Mouse (Mus musculus) embryonic facial prominence, embryonic 15.5 days (tissue): ENCODE results near the gene Synrg. TPM values are rescaled to one million over a fixed set of nuclear protein-coding genes. Genes with fewer than 3 reads are reported as not detected.

Experiments used
- ATAC-seq: fragments of 200-750 bp; cut with Nextera tagmentation; 2 replicates; pipeline ENCODE4 v1.8.0; 2017; ENCODE audit warnings: low read depth, moderate TSS enrichment; ENCODE audit not compliant: insufficient number of reproducible peaks, low FRiP score, low TSS enrichment
- H3K27ac ChIP-seq: fragments of 300-500 bp; sonication (generic); replicated peaks from 2 replicates; pipeline ENCODE4 v1.5.1; 2015; ENCODE audit warnings: mild to moderate bottlenecking, inconsistent platforms
- H3K27me3 ChIP-seq: fragments of 300-500 bp; sonication (generic); 2 replicates; pipeline ENCODE4 v1.6.1; 2015; ENCODE audit warnings: inconsistent platforms
- H3K36me3 ChIP-seq: fragments of 300-500 bp; sonication (generic); 2 replicates; pipeline ENCODE4 v1.6.1; 2015; ENCODE audit warnings: mild to moderate bottlenecking, inconsistent platforms
- H3K4me1 ChIP-seq: fragments of 300-500 bp; sonication (generic); 2 replicates; pipeline ENCODE4 v1.6.1; 2015; ENCODE audit warnings: inconsistent platforms
- H3K4me2 ChIP-seq: fragments of 300-500 bp; sonication (generic); replicated peaks from 2 replicates; pipeline ENCODE4 v1.6.1; 2015; ENCODE audit warnings: mild to moderate bottlenecking, inconsistent platforms
- H3K4me3 ChIP-seq: fragments of 300-500 bp; sonication (generic); replicated peaks from 2 replicates; pipeline ENCODE4 v1.5.1; 2015; ENCODE audit warnings: mild to moderate bottlenecking, inconsistent platforms
- H3K9ac ChIP-seq: fragments of 300-500 bp; sonication (generic); 2 replicates; pipeline ENCODE4 v1.6.1; 2015; ENCODE audit warnings: inconsistent platforms
- H3K9me3 ChIP-seq: fragments of 300-500 bp; sonication (generic); replicated peaks from 2 replicates; pipeline ENCODE4 v1.6.1; 2016; ENCODE audit warnings: inconsistent platforms
- WGBS: fragments of 180-500 bp; shearing (Covaris S2); methylation state at CpG from one replicate; pipeline ENCODE4 v1.1.7; 2015; 5-methylcytosine and 5-hydroxymethylcytosine counted together
- polyA plus RNA-seq: library from polyadenylated mRNA; unstranded; fragments of >200 nt; fragmentation: Nextera tagmentation; extraction: Ambion mirVana; gene quantifications from 2 replicates; pipeline ENCODE4 v1.2.1, GENCODE M21; 2015

Gene Synrg
- polyA plus RNA-seq, 1 experiment from 2014 or later: 11.3 TPM

- H3K4me2 ChIP-seq: peak overlapping the region; percentile 71
- WGBS: 5% methylated on average over 18 of the region's 18 CpGs
- no peaks in the 10 kb centered on the region for H3K36me3 ChIP-seq
- H3K27me3 ChIP-seq: peaks cover 11% of the 10 kb centered on the region
- no peak for ATAC-seq
- peak overlapping the region; percentile 63 for H3K4me3 ChIP-seq
- no peaks in the 10 kb centered on the region for H3K9me3 ChIP-seq
- 0 out of 2 replicates have a peak overlapping the region, but pooled peaks have one; percentile 50 for H3K9ac ChIP-seq
- peaks cover 29% of the 10 kb centered on the region for H3K4me1 ChIP-seq
- 0 out of 2 replicates have a peak overlapping the region, but pooled peaks have one; percentile 65 for H3K27ac ChIP-seq
These were observed 102.9 kb downstream of the Synrg start for GRCm38 (mm10) chr11:84066927-84067645.

- H3K4me2 ChIP-seq: peak overlapping the region; percentile 71
- no peaks in the 10 kb centered on the region for H3K36me3 ChIP-seq
- H3K9ac ChIP-seq: peak overlapping the region; percentile 50
- peak overlapping the region; percentile 63 for H3K4me3 ChIP-seq
- peaks cover 11% of the 10 kb centered on the region for H3K27me3 ChIP-seq
- ATAC-seq: peak; percentile 29; the same call in 1 of the 2 replicates
- peak overlapping the region; percentile 65 for H3K27ac ChIP-seq
- H3K4me1 ChIP-seq: peaks cover 34% of the 10 kb centered on the region
- H3K9me3 ChIP-seq: no peaks in the 10 kb centered on the region
- 2% methylated on average over 21 of the region's 21 CpGs for WGBS
These were observed 103.5 kb downstream of the Synrg start for GRCm38 (mm10) chr11:84067720-84068190.

GRCm38 (mm10) chr11:84068191-84069033 lies 104.2 kb downstream of the Synrg start:
- Histone ChIP-seq H3K4me3 (peak overlapping the region; percentile 63), H3K9me3 (no peaks in the 10 kb centered on the region), H3K27me3 (peaks cover 11% of the 10 kb centered on the region), H3K36me3 (no peaks in the 10 kb centered on the region), H3K4me2 (peak overlapping the region; percentile 71), H3K9ac (peak overlapping the region; percentile 50), H3K4me1 (peaks cover 40% of the 10 kb centered on the region), H3K27ac (peak overlapping the region; percentile 65)
- peak; percentile 58 for ATAC-seq
- WGBS: 2% methylated on average over 63 of the region's 63 CpGs

- peak within 1 kb of the TSS; percentile 65 for H3K27ac ChIP-seq
- ATAC-seq: no peak
- peaks cover 11% of the 10 kb centered on the region for H3K27me3 ChIP-seq
- H3K36me3 ChIP-seq: no peaks in the 10 kb centered on the region
- WGBS: 13% methylated on average over 11 of the region's 11 CpGs
- H3K9me3 ChIP-seq: no peaks in the 10 kb centered on the region
- H3K4me2 ChIP-seq: peak within 1 kb of the TSS; percentile 71
- peaks cover 46% of the 10 kb centered on the region for H3K4me1 ChIP-seq
- peak within 1 kb of the TSS; percentile 63 for H3K4me3 ChIP-seq
- peak within 1 kb of the TSS; percentile 50 for H3K9ac ChIP-seq
These were observed 104.8 kb downstream of the Synrg start, which contains the start of gene Dusp14 for GRCm38 (mm10) chr11:84069034-84069370. Gene Dusp14, minus strand, starts transcription at chr11:84069261.

- no peaks in the 10 kb centered on the region for H3K9me3 ChIP-seq
- peak overlapping the region; percentile 39 for H3K27ac ChIP-seq
- H3K4me2 ChIP-seq: no peak overlapping the region
- ATAC-seq: peak; percentile 67; the same call in 1 of the 2 replicates
- H3K4me3 ChIP-seq: no peak overlapping the region
- no peak overlapping the region for H3K9ac ChIP-seq
- peaks cover 4% of the 10 kb centered on the region for H3K27me3 ChIP-seq
- 16% methylated on average over 9 of the region's 9 CpGs for WGBS
- H3K4me1 ChIP-seq: peaks cover 35% of the 10 kb centered on the region
- H3K36me3 ChIP-seq: no peaks in the 10 kb centered on the region
These were observed 108.8 kb downstream of the Synrg start for GRCm38 (mm10) chr11:84072904-84073651.

GRCm38 (mm10) chr11:84073816-84074764 lies 109.9 kb downstream of the Synrg start:
- Histone ChIP-seq H3K36me3 (peaks cover 10% of the 10 kb centered on the region), H3K9me3 (no peaks in the 10 kb centered on the region), H3K4me1 (peaks cover 28% of the 10 kb centered on the region), H3K4me3 (no peak overlapping the region), H3K27ac (peak overlapping the region; percentile 39), H3K9ac (no peak overlapping the region), H3K4me2 (no peak overlapping the region), H3K27me3 (peaks cover 3% of the 10 kb centered on the region)
- 47% methylated on average over 7 of the region's 7 CpGs for WGBS
- no peak for ATAC-seq

- 81% methylated on average over 2 of the region's 2 CpGs for WGBS
- no peak overlapping the region for H3K9ac ChIP-seq
- H3K9me3 ChIP-seq: no peaks in the 10 kb centered on the region
- peaks cover 27% of the 10 kb centered on the region for H3K36me3 ChIP-seq
- peaks cover 29% of the 10 kb centered on the region for H3K4me1 ChIP-seq
- no peaks in the 10 kb centered on the region for H3K27me3 ChIP-seq
- no peak overlapping the region for H3K27ac ChIP-seq
- no peak overlapping the region for H3K4me3 ChIP-seq
- H3K4me2 ChIP-seq: no peak overlapping the region
- ATAC-seq: 0 out of 2 replicates have a peak, but pooled peaks have one; percentile 27
These were observed 112.8 kb downstream of the Synrg start for GRCm38 (mm10) chr11:84077008-84077407.

- no peak overlapping the region for H3K4me2 ChIP-seq
- H3K4me1 ChIP-seq: peaks cover 16% of the 10 kb centered on the region
- no peaks in the 10 kb centered on the region for H3K9me3 ChIP-seq
- no peak for ATAC-seq
- H3K36me3 ChIP-seq: peaks cover 38% of the 10 kb centered on the region
- 79% methylated on average over 9 of the region's 9 CpGs for WGBS
- H3K27ac ChIP-seq: no peak overlapping the region
- no peaks in the 10 kb centered on the region for H3K27me3 ChIP-seq
- no peak overlapping the region for H3K9ac ChIP-seq
- H3K4me3 ChIP-seq: no peak overlapping the region
These were observed 114.4 kb downstream of the Synrg start for GRCm38 (mm10) chr11:84078601-84079000.

- Histone ChIP-seq H3K36me3 (peaks cover 41% of the 10 kb centered on the region), H3K27me3 (no peaks in the 10 kb centered on the region), H3K9me3 (no peaks in the 10 kb centered on the region), H3K9ac (no peak overlapping the region), H3K4me1 (peaks cover 8% of the 10 kb centered on the region), H3K4me2 (no peak overlapping the region), H3K4me3 (no peak overlapping the region), H3K27ac (no peak overlapping the region)
- no peak for ATAC-seq
- 87% methylated on average over 11 of the region's 11 CpGs for whole genome bisulfite sequencing
These were observed 115.1 kb downstream of the Synrg start for GRCm38 (mm10) chr11:84079361-84079760.

GRCm38 (mm10) chr11:84079887-84080286 lies 115.7 kb downstream of the Synrg start:
- no peak overlapping the region for H3K4me2 ChIP-seq
- peaks cover 41% of the 10 kb centered on the region for H3K36me3 ChIP-seq
- no peaks in the 10 kb centered on the region for H3K9me3 ChIP-seq
- no peak overlapping the region for H3K4me3 ChIP-seq
- H3K4me1 ChIP-seq: peaks cover 5% of the 10 kb centered on the region; the same call in 1 of the 2 replicates
- no peak for ATAC-seq
- H3K9ac ChIP-seq: no peak overlapping the region
- no peaks in the 10 kb centered on the region for H3K27me3 ChIP-seq
- WGBS: 68% methylated on average over 4 of the region's 4 CpGs
- H3K27ac ChIP-seq: no peak overlapping the region
